Mouse (Mus musculus): ENCODE data around the gene Lrp6. TPM values are rescaled to one million over a fixed set of nuclear protein-coding genes. Genes with fewer than 3 reads are reported as not detected.
A peak's percentile ranks its signal among the peaks of the same experiment; 100 is the strongest.

Lrp6 gene
- total and polyA plus RNA-seq, 3 experiments = 16.5 to 50.0 (median 48.7) TPM

- intact Hi-C loops (cut with DNase I) = no loop called here
- H3K79me2 ChIP-seq (replicated peaks; ENCODE audit: control insufficient read depth, insufficient read depth, low read length) = no peaks in the 10 kb centered on the region
- peaks cover 2% of the 10 kb centered on the region for H3K36me3 ChIP-seq (ENCODE audit: control insufficient read depth, insufficient read depth, low read length)
- no peaks in the 10 kb centered on the region for H3K27me3 ChIP-seq (ENCODE audit: control insufficient read depth, insufficient read depth, low read length)
- TF ChIP-seq EP300 (IDR thresholded peaks at IDR 0.05; ENCODE audit: insufficient read depth, low read depth, low read length) (no peak), CTCF (IDR thresholded peaks at IDR 0.05) (no peak), POLR2A (IDR thresholded peaks at IDR 0.05; ENCODE audit: insufficient read depth, low read depth, low read length) (no peak)
- no peak overlapping the region for H3K27ac ChIP-seq
- 85% methylated on average over 7 of the region's 7 CpGs for WGBS
- H3K9ac ChIP-seq (ENCODE audit: low read depth, low read length) = no peak overlapping the region
- H3K4me1 ChIP-seq (ENCODE audit: control insufficient read depth, insufficient read depth, low read length) = peaks cover 5% of the 10 kb centered on the region
- no peak overlapping the region for H3K4me3 ChIP-seq
- peak in 1 of 2 experiments; percentile 28 for DNase-seq
These were observed 93.6 kb downstream of the Lrp6 start for GRCm38 (mm10) chr6:134473143-134473561.

GRCm38 (mm10) chr6:134470857-134471256, 95.9 kb downstream of the Lrp6 start:
- H3K4me1 ChIP-seq (ENCODE audit: control insufficient read depth, insufficient read depth, low read length) = peaks cover 5% of the 10 kb centered on the region
- H3K79me2 ChIP-seq (replicated peaks; ENCODE audit: control insufficient read depth, insufficient read depth, low read length) = no peaks in the 10 kb centered on the region
- intact Hi-C loops (cut with DNase I) = no loop called here
- TF ChIP-seq CTCF (IDR thresholded peaks at IDR 0.05) = no peak
- TF ChIP-seq EP300 (IDR thresholded peaks at IDR 0.05; ENCODE audit: insufficient read depth, low read depth, low read length) = peak; percentile 69
- no peak overlapping the region for H3K4me3 ChIP-seq
- H3K36me3 ChIP-seq (ENCODE audit: control insufficient read depth, insufficient read depth, low read length) = peaks cover 4% of the 10 kb centered on the region
- WGBS = 13% methylated on average over 14 of the region's 14 CpGs
- H3K27ac ChIP-seq = no peak overlapping the region
- DNase-seq = peak; percentile 76 to 77
- no peaks in the 10 kb centered on the region for H3K27me3 ChIP-seq (ENCODE audit: control insufficient read depth, insufficient read depth, low read length)
- H3K9ac ChIP-seq (ENCODE audit: low read depth, low read length) = no peak overlapping the region

GRCm38 (mm10) chr6:134469297-134469696, 97.5 kb downstream of the Lrp6 start:
- TF ChIP-seq CTCF (IDR thresholded peaks at IDR 0.05) (peak; percentile 58), EP300 (IDR thresholded peaks at IDR 0.05; ENCODE audit: insufficient read depth, low read depth, low read length) (no peak)
- H3K9ac ChIP-seq (ENCODE audit: low read depth, low read length) = no peak overlapping the region
- 74% methylated on average over 2 of the region's 2 CpGs for WGBS
- H3K79me2 ChIP-seq (replicated peaks; ENCODE audit: control insufficient read depth, insufficient read depth, low read length) = no peaks in the 10 kb centered on the region
- DNase-seq = no peak
- peaks cover 4% of the 10 kb centered on the region for H3K36me3 ChIP-seq (ENCODE audit: control insufficient read depth, insufficient read depth, low read length)
- no peak overlapping the region for H3K4me3 ChIP-seq
- intact Hi-C loops (cut with DNase I) = loop anchor here (2.0 kb wide), 1 partner anchor 138 kb away; no protein-coding TSS in a partner anchor
- H3K4me1 ChIP-seq (ENCODE audit: control insufficient read depth, insufficient read depth, low read length) = peaks cover 5% of the 10 kb centered on the region
- H3K27me3 ChIP-seq (ENCODE audit: control insufficient read depth, insufficient read depth, low read length) = no peaks in the 10 kb centered on the region
- no peak overlapping the region for H3K27ac ChIP-seq

GRCm38 (mm10) chr6:134466671-134467229, 100.0 kb downstream of the Lrp6 start:
- TF ChIP-seq EP300 (IDR thresholded peaks at IDR 0.05; ENCODE audit: insufficient read depth, low read depth, low read length) (no peak), CTCF (IDR thresholded peaks at IDR 0.05) (no peak), POLR2A (IDR thresholded peaks at IDR 0.05; ENCODE audit: insufficient read depth, low read depth, low read length) (no peak)
- Histone ChIP-seq H3K79me2 (replicated peaks; ENCODE audit: control insufficient read depth, insufficient read depth, low read length) (no peaks in the 10 kb centered on the region), H3K27me3 (ENCODE audit: control insufficient read depth, insufficient read depth, low read length) (no peaks in the 10 kb centered on the region), H3K4me1 (ENCODE audit: control insufficient read depth, insufficient read depth, low read length) (peaks cover 5% of the 10 kb centered on the region), H3K36me3 (ENCODE audit: control insufficient read depth, insufficient read depth, low read length) (peaks cover 4% of the 10 kb centered on the region), H3K9ac (ENCODE audit: low read depth, low read length) (no peak overlapping the region), H3K4me3 (no peak overlapping the region), H3K27ac (no peak overlapping the region)
- DNase-seq = no peak
- 87% methylated on average over 10 of the region's 10 CpGs for WGBS
- intact Hi-C loops (cut with DNase I) = no loop called here

- no peak for DNase-seq
These were observed 105.6 kb downstream of the Lrp6 start for GRCm38 (mm10) chr6:134461175-134461574.

GRCm38 (mm10) chr6:134458376-134458775, 108.4 kb downstream of the Lrp6 start:
- no peak for DNase-seq
- TF ChIP-seq POLR2A (IDR thresholded peaks at IDR 0.05; ENCODE audit: insufficient read depth, low read depth, low read length) (no peak), CTCF (IDR thresholded peaks at IDR 0.05) (no peak), EP300 (IDR thresholded peaks at IDR 0.05; ENCODE audit: insufficient read depth, low read depth, low read length) (no peak)
- Histone ChIP-seq H3K27me3 (ENCODE audit: control insufficient read depth, insufficient read depth, low read length) (no peaks in the 10 kb centered on the region), H3K36me3 (ENCODE audit: control insufficient read depth, insufficient read depth, low read length) (no peaks in the 10 kb centered on the region), H3K4me3 (no peak overlapping the region), H3K4me1 (ENCODE audit: control insufficient read depth, insufficient read depth, low read length) (no peaks in the 10 kb centered on the region), H3K79me2 (replicated peaks; ENCODE audit: control insufficient read depth, insufficient read depth, low read length) (no peaks in the 10 kb centered on the region), H3K27ac (no peak overlapping the region), H3K9ac (ENCODE audit: low read depth, low read length) (no peak overlapping the region)
- intact Hi-C loops (cut with DNase I) = no loop called here
- WGBS = 84% methylated on average over 1 of the region's 1 CpGs

More at GRCm38 (mm10) chr6:134461175-134461574, 105.6 kb downstream of the Lrp6 start:
- TF ChIP-seq POLR2A (IDR thresholded peaks at IDR 0.05; ENCODE audit: insufficient read depth, low read depth, low read length) (no peak), EP300 (IDR thresholded peaks at IDR 0.05; ENCODE audit: insufficient read depth, low read depth, low read length) (no peak), CTCF (IDR thresholded peaks at IDR 0.05) (no peak)
- no peaks in the 10 kb centered on the region for H3K4me1 ChIP-seq (ENCODE audit: control insufficient read depth, insufficient read depth, low read length)
- intact Hi-C loops (cut with DNase I) = no loop called here
- WGBS = 79% methylated on average over 6 of the region's 6 CpGs
- no peaks in the 10 kb centered on the region for H3K79me2 ChIP-seq (replicated peaks; ENCODE audit: control insufficient read depth, insufficient read depth, low read length)
- H3K27me3 ChIP-seq (ENCODE audit: control insufficient read depth, insufficient read depth, low read length) = no peaks in the 10 kb centered on the region
- no peaks in the 10 kb centered on the region for H3K36me3 ChIP-seq (ENCODE audit: control insufficient read depth, insufficient read depth, low read length)
- H3K9ac ChIP-seq (ENCODE audit: low read depth, low read length) = no peak overlapping the region
- H3K4me3 ChIP-seq = no peak overlapping the region
- H3K27ac ChIP-seq = no peak overlapping the region
